Comparison of ENCODE assay signal across 15 mouse cellular contexts in the genomic region with DNA sequence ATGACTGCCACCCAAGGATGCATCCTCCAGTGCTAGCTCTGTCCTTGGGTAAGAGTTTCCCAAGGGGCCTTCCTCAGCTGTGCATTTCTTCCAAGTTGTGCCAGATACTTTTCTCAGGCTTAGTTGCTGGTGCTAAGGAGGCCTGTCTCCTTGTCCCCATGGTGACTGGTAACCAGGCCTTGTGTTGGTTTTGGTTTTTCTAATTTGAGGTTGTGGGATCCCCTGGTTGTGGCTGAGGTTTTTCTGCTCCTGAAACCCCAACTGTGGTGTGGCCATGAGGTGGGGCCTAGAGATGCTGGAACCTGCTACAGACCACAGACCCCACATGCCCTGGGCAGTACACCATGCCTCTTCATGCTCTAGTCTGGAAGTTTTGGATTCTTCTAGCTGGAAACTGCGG.
"Had no signal": no experiment of that assay in that cellular context is flagged by ENCODE, and none has a peak within 500 bp of the region (broad histone marks: within the 10 kb centered on the region; RNA-seq: fewer than 3 reads in every experiment).

No protein-coding gene starts in this region.

- H3K4me3 ChIP-seq: megakaryocyte, embryonic 14.5 days; midbrain, embryonic 13.5 days; midbrain, embryonic 15.5 days; neural tube, embryonic 12.5 days; stomach, embryonic 15.5 days had no signal

- DNase-seq: lung, adult 18-20 months; lung, embryonic 14.5 days; lung, postnatal 10 days; right cerebral cortex, postnatal 14 days; thymus, adult 2 months; thymus, postnatal 25 days; thymus, postnatal 4 days had no signal

- H3K27ac ChIP-seq: macrophage; midbrain, embryonic 13.5 days; midbrain, embryonic 15.5 days; neural tube, embryonic 12.5 days; stomach, embryonic 15.5 days; stomach, postnatal 0 days had no signal

- H3K9ac ChIP-seq: lung, embryonic 14.5 days; midbrain, embryonic 13.5 days; midbrain, embryonic 15.5 days; neural tube, embryonic 12.5 days; stomach, embryonic 15.5 days had no signal

- H3K4me1 ChIP-seq: midbrain, embryonic 13.5 days; midbrain, embryonic 15.5 days; neural tube, embryonic 12.5 days; stomach, embryonic 15.5 days had no signal

- H3K36me3 ChIP-seq: midbrain, embryonic 13.5 days; midbrain, embryonic 15.5 days; neural tube, embryonic 12.5 days; stomach, embryonic 15.5 days had no signal

- H3K9me3 ChIP-seq: megakaryocyte, embryonic 14.5 days; midbrain, embryonic 13.5 days; midbrain, embryonic 15.5 days; neural tube, embryonic 12.5 days; stomach, embryonic 15.5 days had no signal

- H3K27me3 ChIP-seq: megakaryocyte, embryonic 14.5 days; midbrain, embryonic 13.5 days; midbrain, embryonic 15.5 days; neural tube, embryonic 12.5 days; stomach, embryonic 15.5 days had no signal

- H3K4me2 ChIP-seq: lung, embryonic 14.5 days; midbrain, embryonic 11.5 days; midbrain, embryonic 13.5 days; midbrain, embryonic 15.5 days; neural tube, embryonic 12.5 days; stomach, embryonic 15.5 days had no signal

- ATAC-seq: midbrain, embryonic 13.5 days; midbrain, embryonic 15.5 days had no signal
